Mouse (Mus musculus) CH12.LX (cell line): ENCODE measurements around the gene Hoxa9. TPM values are rescaled to one million over a fixed set of nuclear protein-coding genes. Genes with fewer than 3 reads are reported as not detected.

ENCODE experiments used
- DNase-seq: peaks from one replicate; pipeline ENCODE4 v3.0.0-alpha.2; 2013; ENCODE audit errors: extremely low read depth
- H3K27ac ChIP-seq: 2 replicates; pipeline ENCODE4 v1.5.1; 2012; ENCODE audit warnings: low read depth, mild to moderate bottlenecking, control low read depth, moderate library complexity; ENCODE audit not compliant: insufficient read depth
- H3K27me3 ChIP-seq: replicated peaks from 2 replicates; pipeline ENCODE3; 2012; ENCODE audit warnings: inconsistent platforms
- H3K36me3 ChIP-seq, 2 experiments: replicated peaks in 1 of 2; 2 replicates each; pipeline versions ENCODE3 to v1.6.1; 2012; ENCODE audit warnings: inconsistent platforms in 1 of 2, low read length in 1 of 2, mild to moderate bottlenecking in 1 of 2, mixed read lengths in 1 of 2, moderate library complexity in 1 of 2; ENCODE audit not compliant: control insufficient read depth in 1 of 2, insufficient read depth in 1 of 2
- H3K4me1 ChIP-seq, 2 experiments: 2 replicates each; pipeline ENCODE4 v1.6.1; 2012; ENCODE audit warnings: inconsistent platforms in 1 of 2, moderate library complexity in 1 of 2; ENCODE audit not compliant: insufficient read depth in 2 of 2, control insufficient read depth in 1 of 2
- H3K4me2 ChIP-seq: 2 replicates; pipeline ENCODE4 v1.6.1; 2012; ENCODE audit warnings: low read depth, mild to moderate bottlenecking, control low read depth; ENCODE audit not compliant: poor library complexity, insufficient read depth, severe bottlenecking
- H3K4me3 ChIP-seq, 3 experiments: fragments of 150-350 bp in 1 of 3; sonication (generic) in 1 of 3; replicated peaks in 1 of 3; 2 replicates each; pipeline versions ENCODE3 to v1.5.1; 2011 to 2012; ENCODE audit warnings: low read depth in 2 of 3, low read length in 2 of 3, mild to moderate bottlenecking in 2 of 3, moderate library complexity in 2 of 3, control low read depth in 1 of 3, improper control_type of control experiment in 1 of 3, inconsistent platforms in 1 of 3, mixed read lengths in 1 of 3; ENCODE audit not compliant: poor library complexity in 1 of 3
- H3K79me2 ChIP-seq: replicated peaks from 2 replicates; pipeline ENCODE4 v1.6.1; 2012; ENCODE audit warnings: mild to moderate bottlenecking, moderate library complexity; ENCODE audit not compliant: control insufficient read depth, poor library complexity, insufficient read depth, severe bottlenecking; ENCODE audit errors: extremely low read depth
- H3K9ac ChIP-seq: 2 replicates; pipeline ENCODE4 v1.6.1; 2012; ENCODE audit warnings: low read depth, mild to moderate bottlenecking, control low read depth, moderate library complexity; ENCODE audit not compliant: insufficient read depth
- H3K9me3 ChIP-seq: replicated peaks from 2 replicates; pipeline ENCODE3; 2012; ENCODE audit warnings: low read length, inconsistent platforms, mixed read lengths
- CHD1 ChIP-seq: IDR thresholded peaks from 2 replicates; pipeline ENCODE4 v1.6.1; 2012; ENCODE audit warnings: low read depth, low read length, improper control_type of control experiment, inconsistent platforms
- CHD2 ChIP-seq: IDR thresholded peaks from 2 replicates; pipeline ENCODE4 v1.6.1; 2011; ENCODE audit warnings: low read length, improper control_type of control experiment
- CTCF ChIP-seq, 2 experiments: IDR thresholded peaks in 1 of 2; conservative IDR thresholded peaks in 1 of 2; 2 replicates each; pipeline ENCODE4 v1.5.1; 2011 to 2012; ENCODE audit warnings: low read depth in 2 of 2, low read length in 2 of 2, improper control_type of control experiment in 1 of 2, inconsistent platforms in 1 of 2, mild to moderate bottlenecking in 1 of 2, moderate library complexity in 1 of 2
- EP300 ChIP-seq: IDR thresholded peaks from 2 replicates; pipeline ENCODE4 v1.6.1; 2011; ENCODE audit warnings: low read length, improper control_type of control experiment
- HCFC1 ChIP-seq: IDR thresholded peaks from 2 replicates; pipeline ENCODE4 v1.6.1; 2012; ENCODE audit warnings: low read depth, mild to moderate bottlenecking, inconsistent platforms, low read length, improper control_type of control experiment
- IRF4 ChIP-seq: IDR thresholded peaks from 2 replicates; pipeline ENCODE4 v1.6.1; 2014; ENCODE audit warnings: low read depth, mild to moderate bottlenecking, inconsistent platforms, low read length, improper control_type of control experiment
- JUN ChIP-seq: IDR thresholded peaks from 2 replicates; pipeline ENCODE4 v1.6.1; 2011; ENCODE audit warnings: low read depth, mild to moderate bottlenecking, low read length, improper control_type of control experiment, moderate library complexity; ENCODE audit not compliant: insufficient read depth
- JUND ChIP-seq: conservative IDR thresholded peaks from 2 replicates; pipeline ENCODE4 v1.6.1; 2011; ENCODE audit warnings: low read depth, low read length, improper control_type of control experiment
- KAT2A ChIP-seq: IDR thresholded peaks from 2 replicates; pipeline ENCODE4 v1.6.1; 2012; ENCODE audit warnings: low read length, improper control_type of control experiment, inconsistent platforms; ENCODE audit not compliant: insufficient replicate concordance
- MAFK ChIP-seq: IDR thresholded peaks from 2 replicates; pipeline ENCODE4 v1.6.1; 2011; ENCODE audit warnings: low read length, improper control_type of control experiment; ENCODE audit not compliant: insufficient replicate concordance
- MAX ChIP-seq: IDR thresholded peaks from 2 replicates; pipeline ENCODE4 v1.6.1; 2011; ENCODE audit warnings: low read length, improper control_type of control experiment
- MAZ ChIP-seq: IDR thresholded peaks from 2 replicates; pipeline ENCODE4 v1.6.1; 2012; ENCODE audit warnings: low read depth, mild to moderate bottlenecking, inconsistent platforms, low read length, improper control_type of control experiment, moderate library complexity
- MEF2A ChIP-seq: IDR thresholded peaks from 2 replicates; pipeline ENCODE4 v1.6.1; 2014; ENCODE audit warnings: low read depth, mild to moderate bottlenecking, inconsistent platforms, low read length, improper control_type of control experiment, borderline replicate concordance
- MYC ChIP-seq: IDR thresholded peaks from 2 replicates; pipeline ENCODE4 v1.6.1; 2011; ENCODE audit warnings: low read depth, mild to moderate bottlenecking, improper control_type of control experiment, low read length
- NELFE ChIP-seq: IDR thresholded peaks from 2 replicates; pipeline ENCODE4 v1.6.1; 2011; ENCODE audit warnings: low read depth, low read length, improper control_type of control experiment
- PAX5 ChIP-seq: IDR thresholded peaks from 2 replicates; pipeline ENCODE4 v1.6.1; 2012; ENCODE audit warnings: low read length, inconsistent platforms, mixed read lengths
- POLR2AphosphoS2 ChIP-seq: IDR thresholded peaks from 2 replicates; pipeline ENCODE4 v1.6.1; 2011; ENCODE audit warnings: low read depth, low read length, improper control_type of control experiment
- RAD21 ChIP-seq: IDR thresholded peaks from 2 replicates; pipeline ENCODE4 v1.6.1; 2011; ENCODE audit warnings: low read depth, mild to moderate bottlenecking, low read length, improper control_type of control experiment, moderate library complexity
- RCOR1 ChIP-seq: conservative IDR thresholded peaks from 2 replicates; pipeline ENCODE4 v1.6.1; 2012; ENCODE audit warnings: low read depth, mild to moderate bottlenecking, inconsistent platforms, low read length, improper control_type of control experiment
- SMC3 ChIP-seq: IDR thresholded peaks from 2 replicates; pipeline ENCODE4 v1.6.1; 2011; ENCODE audit warnings: low read depth, low read length, improper control_type of control experiment
- TBP ChIP-seq: conservative IDR thresholded peaks from 2 replicates; pipeline ENCODE4 v1.6.1; 2011; ENCODE audit warnings: low read depth, low read length, improper control_type of control experiment
- TCF12 ChIP-seq: IDR thresholded peaks from 2 replicates; pipeline ENCODE4 v1.6.1; 2014; ENCODE audit warnings: low read depth, mild to moderate bottlenecking, inconsistent platforms, low read length, improper control_type of control experiment
- USF1 ChIP-seq: IDR thresholded peaks from 2 replicates; pipeline ENCODE4 v1.6.1; 2014; ENCODE audit warnings: low read depth, mild to moderate bottlenecking, inconsistent platforms, low read length, improper control_type of control experiment
- ZC3H11A ChIP-seq: IDR thresholded peaks from 2 replicates; pipeline ENCODE4 v1.6.1; 2012; ENCODE audit warnings: low read depth, mild to moderate bottlenecking, inconsistent platforms, low read length, improper control_type of control experiment
- ZMIZ1 ChIP-seq: IDR thresholded peaks from 2 replicates; pipeline ENCODE4 v1.6.1; 2012; ENCODE audit warnings: low read depth, mild to moderate bottlenecking, inconsistent platforms, low read length, improper control_type of control experiment
- dilution Hi-C: fragments of 300-500 bp; cut with MboI; formaldehyde crosslinking; loops from 2 replicates; pipeline ENCODE4 v1.14.3; 2020; ENCODE audit warnings: low sequenced_read_pairs; ENCODE audit not compliant: extremely low pct_unique_long_range_greater_than_20kb, extremely low pct_ligation_motif_present
- in situ Hi-C: fragments of 300-500 bp; cut with MboI; formaldehyde crosslinking; loops from 3 replicates; pipeline ENCODE4 v1.14.3; 2019; ENCODE audit warnings: low sequenced_read_pairs, low pct_ligation_motif_present, low pct_unique_long_range_greater_than_20kb, mixed read lengths
- polyA plus RNA-seq: library from polyadenylated mRNA; unstranded; fragments of >175 nt; gene quantifications from 2 replicates; pipeline ENCODE4 v1.2.1, GENCODE M21; 2012; ENCODE audit warnings: low read depth; ENCODE audit not compliant: insufficient read length
- total RNA-seq, 2 experiments: library from RNA; depleted of rRNA; stranded (reverse); fragments of 300-350 nt in 1 of 2; fragments of >200 nt in 1 of 2; gene quantifications; 2 replicates each; pipeline ENCODE4 v1.2.3; 2012 to 2014

Gene Hoxa9
- total and polyA plus RNA-seq, 3 experiments = 0.30 to 0.47 (median 0.30) TPM

DNA sequence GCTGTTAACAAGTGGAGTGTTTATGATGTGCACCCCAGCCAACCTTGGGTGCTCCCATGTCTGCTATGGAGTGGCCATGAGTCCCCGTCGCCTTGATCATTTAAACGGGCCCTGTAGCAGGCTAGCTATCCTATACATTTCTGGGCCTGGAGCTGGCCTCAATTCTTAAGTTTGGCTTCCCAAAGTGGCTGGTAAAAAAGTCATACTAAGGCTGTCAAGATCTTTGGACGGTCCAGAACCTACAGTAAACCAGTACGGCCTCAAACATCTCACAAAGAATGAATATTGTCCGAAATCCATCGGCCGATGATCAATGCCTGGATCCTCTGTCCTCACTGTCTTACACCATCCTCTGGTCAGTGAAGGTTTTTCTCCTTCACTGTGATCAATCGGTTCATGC is 4.4 kb upstream of the Hoxa9 start:
- in situ Hi-C loops (no loop called here), dilution Hi-C loops (no loop called here)
- Histone ChIP-seq H3K27me3 (no peaks in the 10 kb centered on the region), H3K27ac (no peak overlapping the region), H3K36me3 (peaks cover 7 to 60% of the 10 kb centered on the region in 2 experiments), H3K4me3 (no peak overlapping the region), H3K79me2 (no peaks in the 10 kb centered on the region), H3K9ac (no peak overlapping the region), H3K4me1 (peaks cover 0 to 3% of the 10 kb centered on the region in 2 experiments; a peak in 2 of 4 replicates), H3K9me3 (peaks cover 45% of the 10 kb centered on the region), H3K4me2 (no peak overlapping the region)
- no peak for TF ChIP-seq JUN
- TF ChIP-seq EP300 = no peak
- no peak for TF ChIP-seq SMC3
- TF ChIP-seq MAX = no peak
- no peak for TF ChIP-seq USF1
- TF ChIP-seq IRF4 = no peak
- no peak for TF ChIP-seq HCFC1
- no peak for TF ChIP-seq RCOR1
- no peak for TF ChIP-seq CHD1
- no peak for TF ChIP-seq TBP
- TF ChIP-seq ZMIZ1 = no peak
- no peak for TF ChIP-seq ZC3H11A
- no peak for TF ChIP-seq MAZ
- TF ChIP-seq JUND = no peak
- TF ChIP-seq MYC = no peak
- no peak for TF ChIP-seq PAX5
- DNase-seq = no peak

GRCm38 (mm10) chr6:52234428-52235140 is 3.7 kb upstream of the Hoxa9 start:
- peaks cover 0 to 3% of the 10 kb centered on the region in 2 experiments; a peak in 2 of 4 replicates for H3K4me1 ChIP-seq
- no peak overlapping the region for H3K4me3 ChIP-seq
- no peak overlapping the region for H3K9ac ChIP-seq
- H3K36me3 ChIP-seq = peaks cover 11 to 67% of the 10 kb centered on the region in 2 experiments
- dilution Hi-C loops = no loop called here
- H3K27me3 ChIP-seq = no peaks in the 10 kb centered on the region
- in situ Hi-C loops = no loop called here
- H3K4me2 ChIP-seq = no peak overlapping the region
- DNase-seq = no peak
- H3K27ac ChIP-seq = no peak overlapping the region
- H3K9me3 ChIP-seq = peaks cover 51% of the 10 kb centered on the region
- no peak for TF ChIP-seq CHD2
- TF ChIP-seq POLR2AphosphoS2 = no peak
- TF ChIP-seq PAX5 = no peak
- no peak for TF ChIP-seq CTCF (conservative IDR thresholded peaks at IDR 0.05 in 1 of 2, IDR thresholded peaks at IDR 0.05 in 1 of 2; ENCODE audit: low read depth in 2 of 2, low read length in 2 of 2)
- TF ChIP-seq KAT2A = no peak
- TF ChIP-seq RCOR1 = no peak
- TF ChIP-seq USF1 = no peak
- TF ChIP-seq JUN = no peak
- no peak for TF ChIP-seq NELFE
- TF ChIP-seq MEF2A = no peak
- TF ChIP-seq RAD21 = no peak
- TF ChIP-seq MAFK = no peak
- TF ChIP-seq TCF12 = no peak
- TF ChIP-seq MYC = no peak
- no peaks in the 10 kb centered on the region for H3K79me2 ChIP-seq
